Comparison of ENCODE assay signal across 23 mouse cellular contexts in genomic region chr6:149005009-149005408, GRCm38 (mm10). TPM values are rescaled to one million over a fixed set of nuclear protein-coding genes. Genes with fewer than 3 reads are reported as not detected.
DNase-seq lines count a peak whose midpoint lies in the region; ATAC-seq and TF ChIP-seq lines count a peak whose summit lies in the region.
"Had no signal": no experiment of that assay in that cellular context is flagged by ENCODE, and none has a peak within 500 bp of the region (broad histone marks: within the 10 kb centered on the region; RNA-seq: fewer than 3 reads in every experiment).

No protein-coding gene starts in this region.

- no peaks in the 10 kb centered on the region for H3K9me3 ChIP-seq in liver, embryonic 11.5 days (ENCODE audit: control insufficient read depth, low read length)
- H3K9me3 ChIP-seq: embryonic facial prominence, embryonic 13.5 days; embryonic facial prominence, embryonic 15.5 days; forebrain, embryonic 10.5 days; forebrain, embryonic 12.5 days had no signal

- H3K36me3 ChIP-seq in liver, adult 2 months (ENCODE audit: control insufficient read depth, insufficient read depth, low read length): peaks cover 84% of the 10 kb centered on the region
- peaks cover 5% of the 10 kb centered on the region; the same call in 1 of the 2 replicates for H3K36me3 ChIP-seq in liver, embryonic 11.5 days (ENCODE audit: control insufficient read depth, insufficient read depth, low read length)

- in situ Hi-C loops in Patski (cut with MboI; ENCODE audit: low pct_unique_long_range_greater_than_20kb): loop anchor here (10.0 kb wide), 1 partner anchor 370 kb away; no protein-coding TSS in a partner anchor

- no peak overlapping the region for H3K4me3 ChIP-seq in liver, adult 2 months (ENCODE audit: insufficient read depth, low read depth, low read length)
- H3K4me3 ChIP-seq in liver, embryonic 11.5 days (ENCODE audit: low read depth, low read length): no peak overlapping the region
- H3K4me3 ChIP-seq: embryonic facial prominence, embryonic 13.5 days; embryonic facial prominence, embryonic 15.5 days; erythroblast, embryonic 14.5 days; forebrain, embryonic 10.5 days; forebrain, embryonic 12.5 days had no signal

- DNase-seq in liver, adult 2 months (ENCODE audit: extremely low read depth, low read depth, low spot score): peak; percentile 27
- DNase-seq in liver, embryonic 11.5 days (ENCODE audit: low spot score): no peak
- peak; percentile 44 for DNase-seq in Patski (ENCODE audit: low read depth, low spot score)
- DNase-seq in brain, adult 2 months (ENCODE audit: low read depth, low spot score): peak; percentile 9
- no peak for DNase-seq in yolk sac, embryonic 10.5 days (ENCODE audit: low spot score)
- DNase-seq: adrenal gland, adult 8-10 months; adrenal gland, postnatal 14 days; adrenal gland, postnatal 36 days; cerebellum, adult 11 months; cerebellum, adult 18-20 months; cerebellum, adult 8-10 months; cerebellum, adult 9-11 months; cerebellum, postnatal 14 days; cerebellum, postnatal 36 days; embryo, embryonic 11 days had no signal

- no peak for ATAC-seq in liver, embryonic 11.5 days (replicated peaks; ENCODE audit: low FRiP score)
- peak; percentile 85 for ATAC-seq in Patski
- ATAC-seq: activated CD4-positive, CD25-positive, alpha-beta regulatory T cell, adult 4 months; forebrain, embryonic 14.5 days; forebrain, embryonic 16.5 days had no signal

- no peak overlapping the region for H3K4me2 ChIP-seq in liver, embryonic 11.5 days
- H3K4me2 ChIP-seq: embryonic facial prominence, embryonic 13.5 days; embryonic facial prominence, embryonic 15.5 days; forebrain, embryonic 12.5 days had no signal

- H3K4me1 ChIP-seq in liver, adult 2 months (ENCODE audit: control insufficient read depth, insufficient read depth, low read length): no peaks in the 10 kb centered on the region
- no peaks in the 10 kb centered on the region for H3K4me1 ChIP-seq in liver, embryonic 11.5 days (replicated peaks; ENCODE audit: control insufficient read depth, insufficient read depth, low read length)
- H3K4me1 ChIP-seq: embryonic facial prominence, embryonic 13.5 days; embryonic facial prominence, embryonic 15.5 days; forebrain, embryonic 10.5 days; forebrain, embryonic 12.5 days had no signal

- no peak for TF ChIP-seq POLR2A in liver, adult 2 months (IDR thresholded peaks at IDR 0.05; ENCODE audit: extremely low read depth, insufficient read depth, low read length)

- no peak overlapping the region for H3K27ac ChIP-seq in liver, adult 2 months (replicated peaks; ENCODE audit: insufficient read depth, low read depth, low read length)
- H3K27ac ChIP-seq in liver, embryonic 11.5 days (ENCODE audit: low read depth, low read length): no peak overlapping the region
- H3K27ac ChIP-seq: embryonic facial prominence, embryonic 13.5 days; embryonic facial prominence, embryonic 15.5 days; forebrain, embryonic 10.5 days; forebrain, embryonic 12.5 days had no signal

- no peaks in the 10 kb centered on the region for H3K79me2 ChIP-seq in liver, adult 2 months (ENCODE audit: control insufficient read depth, insufficient read depth, low read length)

- POLR2A ChIA-PET in Patski (lab: Charles Lee): no interaction called here

- H3K9ac ChIP-seq in liver, adult 2 months (ENCODE audit: low read depth, low read length): no peak overlapping the region
- no peak overlapping the region for H3K9ac ChIP-seq in liver, embryonic 11.5 days (ENCODE audit: low read depth, low read length)
- H3K9ac ChIP-seq: embryonic facial prominence, embryonic 13.5 days; embryonic facial prominence, embryonic 15.5 days; forebrain, embryonic 12.5 days had no signal

- CTCF ChIA-PET in Patski (lab: Charles Lee): interaction anchor here (1.5 kb wide), 1 partner anchor 59 kb away, joined by 3 read pairs; the partner anchor contains the start of gene Sinhcaf

- WGBS in liver, adult 2 months: 56% methylated on average over 7 of the region's 7 CpGs
- WGBS in liver, embryonic 11.5 days: 82% methylated on average over 7 of the region's 7 CpGs

- TF ChIP-seq CTCF in liver, adult 2 months (IDR thresholded peaks at IDR 0.05; ENCODE audit: low read depth, low read length): no peak
- no peak for TF ChIP-seq CTCF in Patski (IDR thresholded peaks at IDR 0.05)

- H3K27me3 ChIP-seq in liver, adult 2 months (ENCODE audit: control insufficient read depth, insufficient read depth, low read length): no peaks in the 10 kb centered on the region
- no peaks in the 10 kb centered on the region for H3K27me3 ChIP-seq in liver, embryonic 11.5 days (replicated peaks; ENCODE audit: control insufficient read depth, insufficient read depth, low read length)
- H3K27me3 ChIP-seq in Patski: no peaks in the 10 kb centered on the region
- H3K27me3 ChIP-seq: embryonic facial prominence, embryonic 13.5 days; embryonic facial prominence, embryonic 15.5 days; forebrain, embryonic 12.5 days had no signal

RNA-seq across cellular contexts. Expression of gene Sinhcaf, which starts 58.7 kb away (rescaled TPM):
- 2.7 and 3.2 TPM in 2 replicates for total RNA-seq in liver, adult 2 months (2014; rRNA removed)
- polyA plus RNA-seq in liver, adult 2 months (2012; rRNA removed): 0.46 and 0.67 TPM in 2 replicates
- polyA plus RNA-seq in liver, embryonic 11.5 days (2014; fragmentation: Nextera tagmentation; extraction: Ambion mirVana): 102 and 104 TPM in 2 replicates
- 72.4 TPM for polyA plus RNA-seq in Patski (2021)

Comparison
In these comparisons a context has a peak if more than half of its experiments do, and no peak if none do; other contexts are left out.
1. DNase-seq: peak in liver, adult 2 months (single experiment), Patski (single experiment) and brain, adult 2 months (single experiment); none in liver, embryonic 11.5 days (single experiment) and yolk sac, embryonic 10.5 days (single experiment).
2. RNA of gene Sinhcaf, which starts 58.7 kb away (polyA plus RNA-seq): 102 to 104 TPM in liver, embryonic 11.5 days and 72.4 TPM in Patski (single experiment); 0.46 to 0.67 TPM in liver, adult 2 months; every median in the first group is over 10 times any median in the second.